Mouse (Mus musculus) forebrain, embryonic 13.5 days (tissue): ENCODE measurements around the gene Zbtb20. TPM values are rescaled to one million over a fixed set of nuclear protein-coding genes. Genes with fewer than 3 reads are reported as not detected.

Experiments used
- ATAC-seq: fragments of 200-750 bp; cut with Nextera tagmentation; 2 replicates; pipeline ENCODE4 v1.8.0; 2017
- H3K27ac ChIP-seq: fragments of 300-500 bp; sonication (generic); 2 replicates; pipeline ENCODE4 v1.5.1; 2015; ENCODE audit warnings: inconsistent platforms, mild to moderate bottlenecking, moderate library complexity
- H3K27me3 ChIP-seq: fragments of 300-500 bp; sonication (generic); 2 replicates; pipeline ENCODE4 v1.6.1; 2015; ENCODE audit warnings: mild to moderate bottlenecking, inconsistent platforms
- H3K36me3 ChIP-seq: fragments of 300-500 bp; sonication (generic); 2 replicates; pipeline ENCODE4 v1.6.1; 2015; ENCODE audit warnings: mild to moderate bottlenecking, inconsistent platforms; ENCODE audit not compliant: poor library complexity, severe bottlenecking
- H3K4me1 ChIP-seq: fragments of 300-500 bp; sonication (generic); 2 replicates; pipeline ENCODE4 v1.6.1; 2015; ENCODE audit warnings: inconsistent platforms
- H3K4me2 ChIP-seq: fragments of 300-500 bp; sonication (generic); 2 replicates; pipeline ENCODE4 v1.6.1; 2015; ENCODE audit warnings: inconsistent platforms, mild to moderate bottlenecking, moderate library complexity
- H3K4me3 ChIP-seq: fragments of 300-500 bp; sonication (generic); 2 replicates; pipeline ENCODE4 v1.5.1; 2015; ENCODE audit warnings: mild to moderate bottlenecking, inconsistent platforms
- H3K9ac ChIP-seq: fragments of 300-500 bp; sonication (generic); 2 replicates; pipeline ENCODE4 v1.6.1; 2015; ENCODE audit warnings: mild to moderate bottlenecking, inconsistent platforms
- H3K9me3 ChIP-seq: fragments of 300-500 bp; sonication (generic); replicated peaks from 2 replicates; pipeline ENCODE4 v1.6.1; 2016; ENCODE audit warnings: inconsistent platforms
- WGBS: fragments of 180-500 bp; shearing (Covaris S2); methylation state at CpG from one replicate; pipeline ENCODE4 v1.1.7; 2015; 5-methylcytosine and 5-hydroxymethylcytosine counted together
- polyA plus RNA-seq: library from polyadenylated mRNA; unstranded; fragments of >200 nt; fragmentation: Nextera tagmentation; extraction: Ambion mirVana; gene quantifications from 2 replicates; pipeline ENCODE4 v1.2.1, GENCODE M21; 2015

Zbtb20 gene
- polyA plus RNA-seq, 1 experiment from 2014 or later, result 79.7 TPM

DNA sequence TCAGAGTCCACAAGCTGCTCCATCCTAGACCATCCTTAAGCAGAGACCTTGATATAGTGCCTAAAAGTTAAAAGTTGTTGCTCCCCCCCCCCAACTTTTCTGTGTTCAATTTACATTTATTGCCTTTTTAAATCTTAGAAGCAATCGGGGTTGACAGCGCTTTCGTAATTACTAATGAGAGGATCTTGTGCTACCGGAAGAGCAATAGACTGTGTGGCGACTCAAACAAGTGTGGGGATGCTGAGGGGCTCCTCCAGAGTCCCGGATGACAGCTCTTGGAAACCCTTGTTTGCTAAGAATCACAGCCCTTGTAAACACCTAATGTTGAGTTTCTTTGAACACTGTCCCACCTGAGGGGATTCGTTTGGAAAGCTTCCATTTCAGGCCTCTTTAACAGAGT is 758.4 kb downstream of the Zbtb20 start:
- no peak overlapping the region for H3K9ac ChIP-seq
- no peak overlapping the region for H3K4me3 ChIP-seq
- ATAC-seq, result no peak
- WGBS, result 95% methylated on average over 7 of the region's 7 CpGs
- H3K36me3 ChIP-seq, result peaks cover 63% of the 10 kb centered on the region
- H3K4me1 ChIP-seq, result no peaks in the 10 kb centered on the region
- H3K9me3 ChIP-seq, result no peaks in the 10 kb centered on the region
- no peak overlapping the region for H3K27ac ChIP-seq
- no peak overlapping the region for H3K4me2 ChIP-seq
- H3K27me3 ChIP-seq, result no peaks in the 10 kb centered on the region

DNA sequence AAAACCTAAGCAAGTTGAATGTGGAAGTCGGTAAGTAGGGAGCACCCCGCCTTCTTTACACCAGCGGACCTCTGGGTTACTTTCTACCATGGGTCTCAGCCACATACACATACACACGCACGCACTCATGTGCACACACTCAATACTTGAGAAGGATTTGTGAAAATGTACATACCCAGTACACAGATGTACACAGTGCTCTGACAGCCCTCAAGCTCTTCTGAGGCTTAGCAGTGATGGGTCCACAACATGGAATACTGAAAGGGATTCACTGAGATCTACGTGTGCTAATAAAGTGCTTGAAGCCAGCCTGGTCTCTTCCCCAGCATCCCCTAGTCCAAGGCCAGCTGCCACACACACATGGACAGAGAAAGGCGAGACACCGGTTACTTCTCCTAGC is 761.6 kb downstream of the Zbtb20 start:
- Histone ChIP-seq H3K36me3 (peaks cover 60% of the 10 kb centered on the region), H3K9ac (no peak overlapping the region), H3K4me3 (no peak overlapping the region), H3K4me1 (no peaks in the 10 kb centered on the region), H3K4me2 (no peak overlapping the region), H3K27ac (no peak overlapping the region), H3K27me3 (no peaks in the 10 kb centered on the region), H3K9me3 (no peaks in the 10 kb centered on the region)
- 92% methylated on average over 8 of the region's 8 CpGs for WGBS
- ATAC-seq, result 0 out of 2 replicates have a peak, but pooled peaks have one; percentile 30

DNA sequence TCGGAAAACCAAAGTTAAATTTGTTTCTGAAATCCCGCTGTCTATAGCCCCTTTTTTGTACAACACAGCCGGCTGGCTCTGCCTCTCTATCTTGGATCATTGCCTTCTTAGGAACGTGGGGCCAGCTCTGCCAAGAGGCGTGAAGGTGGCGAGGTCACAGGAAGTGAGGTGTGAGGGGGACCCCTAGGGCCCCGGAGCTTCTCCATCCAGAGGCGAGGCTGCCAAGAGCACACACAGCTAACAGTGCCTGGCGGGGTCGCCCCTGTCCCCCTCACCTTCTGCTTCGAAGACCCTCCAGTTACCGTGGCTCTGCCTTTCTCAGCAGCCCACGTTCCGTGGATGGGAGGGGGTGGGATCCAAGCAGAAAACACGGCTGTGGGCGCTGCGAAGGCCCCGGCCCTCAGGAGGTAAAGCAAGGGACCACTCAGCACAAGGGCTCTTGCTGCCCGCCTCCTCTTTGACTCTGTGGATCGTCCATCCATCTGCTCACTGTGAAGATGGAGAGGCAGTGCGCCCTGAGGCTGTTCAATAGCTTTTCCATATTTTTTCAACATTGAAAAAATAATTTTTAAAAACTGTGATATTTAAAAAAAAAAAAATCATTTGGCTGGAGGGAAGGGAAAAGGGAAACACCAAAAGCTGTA is 762.8 kb downstream of the Zbtb20 start:
- no peaks in the 10 kb centered on the region for H3K4me1 ChIP-seq
- H3K27me3 ChIP-seq, result no peaks in the 10 kb centered on the region
- peaks cover 52% of the 10 kb centered on the region for H3K36me3 ChIP-seq
- no peak overlapping the region for H3K27ac ChIP-seq
- no peak overlapping the region for H3K4me3 ChIP-seq
- H3K9ac ChIP-seq, result no peak overlapping the region
- ATAC-seq, result peak; percentile 51; the same call in 1 of the 2 replicates
- WGBS, result 85% methylated on average over 21 of the region's 21 CpGs
- no peak overlapping the region for H3K4me2 ChIP-seq
- no peaks in the 10 kb centered on the region for H3K9me3 ChIP-seq

DNA sequence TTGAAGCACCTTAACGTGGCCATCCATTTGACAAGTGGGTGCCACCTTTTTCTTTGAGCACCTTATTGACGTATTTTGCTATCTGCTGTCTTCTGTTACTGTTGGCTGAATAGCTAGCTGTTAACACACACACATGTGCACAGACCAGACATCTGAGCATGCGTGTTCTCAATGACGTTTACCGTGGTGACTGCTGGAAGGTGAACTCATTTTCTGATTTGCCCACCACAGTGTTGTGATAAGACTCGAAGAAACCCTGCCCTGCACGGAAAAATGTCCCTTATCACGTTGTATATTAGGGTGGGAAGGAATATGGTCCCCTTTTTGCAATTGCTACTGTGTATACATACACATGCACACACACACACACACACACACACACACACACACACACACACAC is 765.5 kb downstream of the Zbtb20 start:
- H3K4me2 ChIP-seq, result no peak overlapping the region
- no peaks in the 10 kb centered on the region for H3K27me3 ChIP-seq
- H3K4me3 ChIP-seq, result no peak overlapping the region
- WGBS, result 91% methylated on average over 8 of the region's 8 CpGs
- H3K4me1 ChIP-seq, result no peaks in the 10 kb centered on the region
- no peaks in the 10 kb centered on the region for H3K9me3 ChIP-seq
- H3K36me3 ChIP-seq, result peaks cover 33% of the 10 kb centered on the region
- no peak for ATAC-seq
- no peak overlapping the region for H3K9ac ChIP-seq
- H3K27ac ChIP-seq, result no peak overlapping the region

DNA sequence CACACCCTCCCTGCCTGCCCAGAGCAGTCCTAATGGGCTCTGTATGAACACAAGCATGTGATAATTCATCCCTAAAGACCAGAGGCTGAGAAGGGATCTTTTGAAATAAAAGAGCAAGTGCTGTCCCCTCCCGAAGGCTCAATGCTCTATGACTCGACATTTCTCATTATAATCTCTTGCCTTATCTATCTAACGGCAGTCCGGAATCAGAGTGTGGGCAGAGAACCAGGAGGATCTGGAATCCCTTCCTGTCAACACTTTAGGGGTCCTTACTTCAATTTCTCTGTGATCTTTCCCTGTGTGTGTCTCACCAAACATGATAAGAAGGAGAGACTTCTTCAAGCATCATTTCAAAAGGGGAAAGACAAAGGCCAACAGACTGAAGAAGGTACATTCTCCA is 770.2 kb downstream of the Zbtb20 start:
- ATAC-seq, result no peak
- no peaks in the 10 kb centered on the region for H3K27me3 ChIP-seq
- no peak overlapping the region for H3K9ac ChIP-seq
- no peaks in the 10 kb centered on the region for H3K4me1 ChIP-seq
- H3K27ac ChIP-seq, result no peak overlapping the region
- no peaks in the 10 kb centered on the region for H3K9me3 ChIP-seq
- WGBS, result 80% methylated on average over 4 of the region's 4 CpGs
- H3K36me3 ChIP-seq, result peaks cover 14% of the 10 kb centered on the region; the same call in 1 of the 2 replicates
- H3K4me3 ChIP-seq, result no peak overlapping the region
- no peak overlapping the region for H3K4me2 ChIP-seq

DNA sequence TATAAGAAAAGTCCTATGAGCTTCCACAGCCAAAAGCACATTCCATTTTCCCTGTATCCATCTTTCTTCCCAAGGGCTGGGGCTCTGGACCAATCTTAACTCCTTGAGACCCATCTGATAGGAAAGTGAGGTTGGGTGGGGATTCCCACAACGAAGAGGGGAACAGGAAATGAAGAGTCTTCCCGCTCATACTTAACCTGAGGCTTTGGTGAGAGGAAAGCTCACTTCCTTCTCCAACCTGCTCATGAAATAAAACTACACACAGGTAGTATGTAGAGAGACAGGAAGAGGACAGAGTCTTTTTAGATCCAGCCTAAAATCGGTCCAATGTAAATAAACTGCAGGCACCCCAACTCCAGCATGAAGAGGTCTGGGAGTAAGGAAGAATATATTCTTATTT is 771.3 kb downstream of the Zbtb20 start:
- H3K27me3 ChIP-seq, result no peaks in the 10 kb centered on the region
- no peak overlapping the region for H3K27ac ChIP-seq
- no peak overlapping the region for H3K4me2 ChIP-seq
- H3K9ac ChIP-seq, result no peak overlapping the region
- no peak overlapping the region for H3K4me3 ChIP-seq
- no peaks in the 10 kb centered on the region for H3K4me1 ChIP-seq
- H3K36me3 ChIP-seq, result peaks cover 5% of the 10 kb centered on the region; the same call in 1 of the 2 replicates
- 96% methylated on average over 3 of the region's 3 CpGs for whole genome bisulfite sequencing
- ATAC-seq, result no peak
- H3K9me3 ChIP-seq, result no peaks in the 10 kb centered on the region

DNA sequence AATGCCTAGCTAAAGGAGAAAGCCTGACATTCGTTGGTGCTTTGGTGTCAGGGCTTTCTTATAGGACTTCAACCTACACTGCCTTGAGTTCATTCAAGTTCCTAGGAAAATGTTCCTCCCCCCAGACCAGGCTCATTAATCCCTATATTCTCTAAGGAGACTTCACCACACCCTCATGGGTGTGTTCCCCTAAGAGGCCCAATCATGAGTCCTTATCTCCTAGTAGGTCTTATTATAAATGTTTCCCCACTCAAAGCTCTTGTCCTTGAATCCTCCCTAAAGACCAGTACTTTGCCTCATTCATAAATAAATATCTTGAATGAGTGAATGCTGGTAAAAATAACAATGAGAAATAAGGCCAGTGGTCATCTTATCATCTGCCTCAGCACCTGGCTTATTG is 772.0 kb downstream of the Zbtb20 start:
- no peak overlapping the region for H3K9ac ChIP-seq
- ATAC-seq, result no peak
- no peaks in the 10 kb centered on the region for H3K4me1 ChIP-seq
- no peaks in the 10 kb centered on the region for H3K27me3 ChIP-seq
- whole genome bisulfite sequencing, result 85% methylated on average over 1 of the region's 1 CpGs
- no peak overlapping the region for H3K27ac ChIP-seq
- H3K9me3 ChIP-seq, result no peaks in the 10 kb centered on the region
- H3K4me3 ChIP-seq, result no peak overlapping the region
- H3K36me3 ChIP-seq, result peaks cover 2% of the 10 kb centered on the region; the same call in 1 of the 2 replicates
- no peak overlapping the region for H3K4me2 ChIP-seq

DNA sequence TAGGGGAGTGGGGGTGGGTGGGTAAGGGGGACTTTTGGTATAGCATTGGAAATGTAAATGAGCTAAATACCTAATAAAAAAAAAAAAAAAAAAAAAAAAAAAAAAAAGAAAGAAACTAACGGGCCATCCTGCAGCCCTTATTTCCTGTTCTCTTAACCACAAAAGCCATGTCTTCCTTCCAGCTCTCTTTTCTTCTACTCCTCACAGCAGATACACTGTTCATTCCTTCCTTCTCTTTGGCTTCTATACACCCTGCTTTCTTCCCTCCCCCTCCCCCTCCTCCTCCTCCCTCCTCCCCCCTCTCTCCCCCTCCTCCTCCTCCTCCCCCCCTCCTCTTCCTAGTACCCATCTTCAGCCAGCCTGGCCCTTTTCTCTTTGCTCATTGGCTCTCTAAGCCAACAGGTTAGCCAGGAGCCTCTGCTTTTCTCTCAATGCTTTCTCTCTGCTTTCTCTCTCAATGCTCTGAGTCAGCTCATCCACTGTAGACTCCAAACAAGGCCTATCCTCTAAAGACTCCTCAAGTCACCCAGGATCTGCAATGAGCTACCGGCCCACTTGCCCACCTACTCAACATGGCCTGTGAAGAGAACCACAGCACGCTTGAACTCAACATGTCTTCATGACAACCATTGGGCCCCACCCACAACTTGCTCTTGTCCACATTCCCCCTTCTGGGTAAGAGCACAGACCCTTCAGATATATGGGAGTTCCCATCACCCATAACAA is 774.8 kb downstream of the Zbtb20 start:
- Histone ChIP-seq H3K4me2 (no peak overlapping the region), H3K4me3 (no peak overlapping the region), H3K4me1 (no peaks in the 10 kb centered on the region), H3K9me3 (no peaks in the 10 kb centered on the region), H3K27ac (no peak overlapping the region), H3K36me3 (no peaks in the 10 kb centered on the region), H3K27me3 (no peaks in the 10 kb centered on the region), H3K9ac (no peak overlapping the region)
- no peak for ATAC-seq
- 93% methylated on average over 3 of the region's 3 CpGs for WGBS

DNA sequence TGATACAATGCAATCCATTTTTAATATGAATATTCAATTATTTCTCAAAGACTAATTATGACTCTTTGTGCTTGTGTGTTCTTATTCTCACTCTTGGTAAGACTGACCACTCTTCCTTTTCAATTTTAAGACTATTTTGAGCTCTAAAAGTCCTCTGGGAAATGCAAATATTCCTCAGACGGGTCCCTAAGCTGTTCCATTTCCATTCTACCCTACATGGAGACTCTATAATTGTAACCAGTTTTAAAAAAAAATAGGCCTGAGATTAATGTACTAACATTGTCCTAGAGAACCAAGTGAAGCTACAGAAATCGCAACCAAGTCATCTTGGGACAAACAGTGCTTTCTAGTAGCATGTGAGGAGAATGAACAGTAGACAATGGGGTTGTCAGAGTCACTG is 777.6 kb downstream of the Zbtb20 start:
- H3K9ac ChIP-seq, result no peak overlapping the region
- H3K36me3 ChIP-seq, result no peaks in the 10 kb centered on the region
- no peak overlapping the region for H3K27ac ChIP-seq
- H3K4me3 ChIP-seq, result no peak overlapping the region
- no peaks in the 10 kb centered on the region for H3K4me1 ChIP-seq
- H3K9me3 ChIP-seq, result no peaks in the 10 kb centered on the region
- no peaks in the 10 kb centered on the region for H3K27me3 ChIP-seq
- WGBS, result 93% methylated on average over 2 of the region's 2 CpGs
- no peak overlapping the region for H3K4me2 ChIP-seq
- ATAC-seq, result no peak

DNA sequence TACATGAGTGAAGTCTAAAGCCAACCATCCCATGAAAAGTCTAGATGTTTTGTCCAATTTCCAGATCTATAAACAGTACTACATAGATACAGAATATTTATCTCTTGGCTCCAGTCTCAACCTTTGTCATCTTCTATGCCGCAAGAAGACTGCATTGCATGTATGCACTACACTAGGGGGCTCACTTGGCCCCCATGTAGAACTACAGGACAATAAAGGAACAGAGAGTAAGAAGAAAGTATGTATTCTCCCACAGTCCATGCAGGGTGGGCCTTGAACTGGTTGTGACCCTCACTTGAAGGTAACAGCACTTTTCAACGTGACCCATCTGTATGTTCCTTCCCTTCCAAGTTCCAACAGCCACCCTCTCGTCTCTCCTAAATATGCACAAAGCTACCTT is 778.6 kb downstream of the Zbtb20 start:
- H3K4me2 ChIP-seq, result no peak overlapping the region
- H3K4me1 ChIP-seq, result no peaks in the 10 kb centered on the region
- H3K4me3 ChIP-seq, result no peak overlapping the region
- H3K27ac ChIP-seq, result no peak overlapping the region
- H3K36me3 ChIP-seq, result no peaks in the 10 kb centered on the region
- H3K27me3 ChIP-seq, result no peaks in the 10 kb centered on the region
- no peak overlapping the region for H3K9ac ChIP-seq
- H3K9me3 ChIP-seq, result no peaks in the 10 kb centered on the region
- no peak for ATAC-seq
- WGBS, result 91% methylated on average over 3 of the region's 3 CpGs

DNA sequence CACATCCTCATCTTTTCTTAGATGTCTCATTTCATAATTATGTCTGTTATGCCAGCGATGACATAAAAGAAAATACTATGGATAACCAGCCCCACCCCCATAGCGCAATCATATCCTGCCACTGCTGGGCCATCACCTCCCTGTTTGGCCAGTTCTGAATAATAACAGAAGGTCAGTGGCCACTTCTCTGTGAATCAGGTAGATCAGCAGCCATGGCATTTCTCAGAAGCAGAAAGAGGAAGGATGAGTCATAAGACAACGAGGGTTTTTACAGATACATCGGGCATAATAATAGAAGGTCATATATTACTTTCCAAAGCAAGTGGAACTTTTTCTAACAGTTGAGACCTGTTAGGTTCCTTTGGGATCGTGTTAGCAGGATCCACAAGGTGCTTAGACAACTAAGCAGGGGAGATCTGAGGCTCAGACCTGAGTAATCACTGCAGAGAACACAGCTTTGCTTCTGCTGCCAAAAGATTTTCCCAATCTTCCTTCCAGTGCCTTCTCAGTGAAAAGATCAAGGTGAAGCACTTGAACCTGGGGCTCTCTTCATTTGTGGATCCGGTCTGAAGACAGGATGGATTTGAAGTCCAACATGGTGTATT is 779.6 kb downstream of the Zbtb20 start:
- Histone ChIP-seq H3K4me1 (no peaks in the 10 kb centered on the region), H3K4me2 (no peak overlapping the region), H3K9ac (no peak overlapping the region), H3K27me3 (no peaks in the 10 kb centered on the region), H3K27ac (no peak overlapping the region), H3K9me3 (no peaks in the 10 kb centered on the region), H3K36me3 (no peaks in the 10 kb centered on the region), H3K4me3 (no peak overlapping the region)
- ATAC-seq, result no peak
- WGBS, result 92% methylated on average over 6 of the region's 6 CpGs

DNA sequence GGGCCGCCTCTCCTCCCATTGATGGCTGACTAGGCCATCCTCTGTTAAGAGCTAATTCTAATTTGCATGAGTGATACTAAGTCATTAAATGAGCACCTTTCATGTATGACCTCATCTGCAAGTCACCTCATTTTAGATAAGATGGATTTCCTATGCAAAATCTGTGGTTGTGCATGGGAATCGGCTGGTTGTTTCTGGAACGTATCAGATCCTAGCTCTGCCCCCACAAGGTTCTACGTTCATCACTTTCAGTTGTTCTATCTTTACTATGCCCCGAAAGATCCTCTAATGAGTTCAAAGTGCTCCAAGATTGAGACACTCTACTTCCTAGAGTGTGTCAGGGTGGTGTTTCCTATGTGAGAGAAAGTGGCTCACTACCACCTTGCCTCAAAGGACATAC is 785.9 kb downstream of the Zbtb20 start:
- Histone ChIP-seq H3K27ac (no peak overlapping the region), H3K9me3 (no peaks in the 10 kb centered on the region), H3K4me3 (no peak overlapping the region), H3K4me1 (no peaks in the 10 kb centered on the region), H3K9ac (no peak overlapping the region), H3K36me3 (no peaks in the 10 kb centered on the region), H3K4me2 (no peak overlapping the region), H3K27me3 (no peaks in the 10 kb centered on the region)
- ATAC-seq, result no peak
- WGBS, result 92% methylated on average over 5 of the region's 5 CpGs
